Mouse (Mus musculus): ENCODE data around the gene Akirin1. TPM values are rescaled to one million over a fixed set of nuclear protein-coding genes. Genes with fewer than 3 reads are reported as not detected.

The Akirin1 gene
- polyA plus RNA-seq (2017; shearing (Covaris generic)), result 107 TPM

DNA sequence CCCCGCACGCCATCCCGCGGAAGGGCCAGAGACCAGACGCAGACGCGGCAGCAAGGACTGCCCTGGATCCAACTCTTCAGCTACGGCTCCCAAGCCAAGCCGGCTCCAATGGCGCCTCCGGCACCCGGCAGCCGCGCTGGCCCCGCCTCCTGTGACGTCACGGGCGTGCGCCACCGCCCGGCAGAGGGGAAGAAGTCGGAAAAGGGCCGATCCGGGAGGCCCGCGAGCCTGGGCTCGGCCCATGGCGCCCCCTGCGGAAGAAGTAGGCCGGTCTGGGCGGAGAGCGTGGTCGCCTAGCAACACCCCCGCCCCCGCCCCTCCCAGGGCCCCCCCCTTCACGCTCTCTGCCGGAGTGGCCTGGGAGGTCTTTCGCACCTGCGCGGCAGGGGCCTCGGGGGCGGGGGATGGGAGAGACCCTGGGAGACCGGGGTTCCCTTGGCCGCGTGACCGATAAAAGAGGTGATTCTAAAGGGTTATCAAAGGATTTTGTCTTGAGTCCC is at the start of gene Akirin1:
Gene Akirin1 (minus strand): TSS at position 194 of the 500 bp plus-strand sequence.

DNA sequence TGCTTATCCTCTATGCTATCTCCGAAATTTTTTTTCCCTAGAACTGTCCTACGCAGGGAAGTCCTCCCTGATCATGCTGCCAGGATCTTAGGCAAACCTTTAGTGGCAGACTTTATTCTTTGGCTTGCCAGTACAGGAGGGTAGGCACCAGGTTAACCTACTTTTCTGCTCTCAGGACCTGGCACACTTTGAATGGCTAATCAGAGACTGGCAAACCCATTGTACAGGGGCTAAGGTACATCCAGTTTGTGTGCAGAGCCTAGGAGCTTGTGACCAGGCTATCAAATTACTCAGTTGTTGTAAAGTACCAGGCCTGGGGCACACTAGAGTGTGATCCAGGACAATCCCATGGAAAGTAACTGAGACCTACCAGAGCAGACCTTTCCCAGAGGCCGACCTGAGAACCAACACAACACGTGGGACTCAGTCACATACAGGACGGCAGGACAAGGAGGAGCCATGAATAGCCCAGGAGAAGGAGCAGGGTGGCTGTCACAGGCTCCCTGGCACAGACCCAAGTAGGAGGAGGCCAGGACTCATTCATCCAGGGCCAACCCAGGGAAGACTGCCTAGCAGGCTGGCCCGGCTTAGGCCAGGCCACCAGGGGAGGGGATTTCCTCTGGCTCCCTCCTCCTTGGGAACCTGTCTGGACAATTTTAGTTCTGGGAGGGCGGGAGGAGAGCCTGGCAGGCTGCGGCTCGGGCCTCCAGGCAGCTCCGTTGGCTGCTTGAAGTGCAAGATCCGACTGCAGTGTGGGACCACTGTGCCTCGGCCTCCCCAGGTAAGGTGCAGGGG is 37.2 kb upstream of the Akirin1 start, which contains the start of gene Rhbdl2:
Gene Rhbdl2 (plus strand): TSS at position 684 of the 795 bp plus-strand sequence.

DNA sequence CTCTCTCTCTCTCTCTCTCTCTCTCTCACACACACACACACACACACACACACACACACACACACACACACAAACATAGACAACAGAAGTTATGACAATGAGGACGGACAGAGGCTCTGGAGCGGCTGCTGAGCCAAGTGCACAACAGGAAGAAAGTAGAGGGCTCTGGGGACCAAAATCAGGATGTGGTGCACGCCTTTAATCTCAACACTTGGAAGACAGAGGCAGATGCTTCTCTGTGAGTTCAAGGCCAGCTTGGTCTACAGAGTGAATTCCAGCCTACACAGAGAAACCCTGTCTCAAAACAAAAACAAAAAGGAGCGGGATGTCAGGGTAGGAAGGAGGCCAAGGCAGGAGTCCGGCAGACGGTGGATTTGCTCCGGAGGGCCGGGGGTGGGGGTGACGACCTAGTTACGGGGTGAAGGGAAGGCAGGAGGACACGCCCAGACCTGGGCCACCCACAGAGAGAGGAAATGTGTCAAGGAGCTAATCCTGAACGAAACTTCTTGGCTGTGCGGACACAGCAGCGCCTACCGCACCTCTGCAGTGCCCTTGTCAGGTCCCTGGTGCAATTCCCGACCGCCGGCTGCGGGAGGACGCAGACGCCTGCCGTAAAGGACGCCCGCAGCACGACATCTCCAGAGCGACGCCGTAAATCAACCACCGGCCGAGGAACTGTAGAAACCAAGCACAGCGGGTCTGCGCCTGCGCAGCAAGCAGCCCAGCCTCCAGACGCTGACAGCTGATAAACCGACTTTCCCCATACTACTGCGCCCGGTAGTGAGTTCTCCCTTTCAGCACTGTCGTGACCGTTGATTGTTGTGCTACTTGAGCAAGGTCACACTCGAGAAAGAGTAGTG is 32.3 kb downstream of the Akirin1 start, which contains the start of gene Ndufs5:
Gene Ndufs5 (minus strand): TSS at position 629 of the 860 bp plus-strand sequence.

Other genes with a start within 250 kb of the Akirin1 start
- 143 TPM for gene Macf1, start 66.0 kb downstream of the Akirin1 start, polyA plus RNA-seq (2017; shearing (Covaris generic))
- 54.2 TPM for gene Ndufs5, start 32.1 kb downstream of the Akirin1 start, polyA plus RNA-seq (2017; shearing (Covaris generic))
- 0.60 TPM for gene Rhbdl2, start 37.5 kb upstream of the Akirin1 start, polyA plus RNA-seq (2017; shearing (Covaris generic))
- 0.34 TPM for gene 4933427I04Rik, start 109.3 kb upstream of the Akirin1 start, polyA plus RNA-seq (2017; shearing (Covaris generic))
- gene Mycbp, start 154.5 kb upstream of the Akirin1 start, polyA plus RNA-seq (2017; shearing (Covaris generic)), result 9.3 TPM
- 52.2 TPM for gene Rragc, start 167.1 kb upstream of the Akirin1 start, polyA plus RNA-seq (2017; shearing (Covaris generic))
- gene 4930535I16Rik, start 167.7 kb upstream of the Akirin1 start, polyA plus RNA-seq (2017; shearing (Covaris generic)), result not detected